Mouse (Mus musculus): ENCODE results near the gene Zfp990.
"Not testable (repeated sequence)": the region's sequence is repeated elsewhere in the genome, so short reads cannot be mapped to it uniquely, and the experiment has no call there.

GRCm38 (mm10) chr4:145543861-145544260 lies 33.3 kb downstream of the Zfp990 start:
- TF ChIP-seq CTCF (IDR thresholded peaks at IDR 0.05; ENCODE audit: control insufficient read depth, insufficient read depth, insufficient replicate concordance, low read depth, low read length); POLR2A (IDR thresholded peaks at IDR 0.05; ENCODE audit: control insufficient read depth, low read depth, low read length): not testable (repeated sequence)
